Mouse (Mus musculus) CD8-positive naive resting alpha-beta T cell, adult 2 months (primary cell): ENCODE data around the gene Mapk3.
"Not testable (repeated sequence)": the region's sequence is repeated elsewhere in the genome, so short reads cannot be mapped to it uniquely, and the experiment has no call there.

ENCODE experiments used
- DNase-seq, 2 experiments: peaks; one replicate each; pipeline ENCODE4 v3.0.0; 2022; ENCODE audit warnings: low read depth in 2 of 2, low spot score in 2 of 2

Gene Mapk3

DNA sequence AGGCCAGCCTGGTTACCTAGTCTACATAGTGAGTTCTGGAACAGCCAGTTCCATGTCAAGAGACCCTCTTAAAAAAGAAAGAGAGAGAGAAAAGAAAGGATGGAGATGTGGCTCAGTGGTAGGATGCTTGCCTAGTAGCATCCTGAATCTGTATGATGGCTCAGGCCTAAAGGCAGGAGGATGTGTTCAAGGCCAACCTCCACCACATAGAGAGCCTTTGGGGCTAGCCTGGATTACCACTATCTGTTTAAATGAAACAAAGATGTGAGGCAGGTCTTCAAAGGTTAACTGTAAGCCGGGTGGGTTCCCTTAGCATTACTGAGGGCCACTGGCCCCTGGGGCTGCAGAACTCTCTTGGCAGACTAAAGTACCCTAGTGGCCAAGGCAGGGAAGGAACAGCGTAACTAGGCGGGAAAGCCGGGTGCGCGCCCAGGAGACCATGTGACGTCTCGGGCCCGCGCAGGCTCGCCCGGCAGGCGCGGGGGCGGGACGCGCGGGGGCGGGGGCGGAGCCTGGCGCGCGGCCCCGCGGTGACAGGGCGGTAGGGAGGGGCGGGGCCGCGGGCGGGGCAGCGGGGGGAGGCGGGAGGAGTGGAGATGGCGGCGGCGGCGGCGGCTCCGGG is at the start of gene Mapk3:
Mapk3 (plus strand) TSS at position 552 of the 622 bp plus-strand sequence.
- DNase-seq, result peak; percentile 88 to 90

DNA sequence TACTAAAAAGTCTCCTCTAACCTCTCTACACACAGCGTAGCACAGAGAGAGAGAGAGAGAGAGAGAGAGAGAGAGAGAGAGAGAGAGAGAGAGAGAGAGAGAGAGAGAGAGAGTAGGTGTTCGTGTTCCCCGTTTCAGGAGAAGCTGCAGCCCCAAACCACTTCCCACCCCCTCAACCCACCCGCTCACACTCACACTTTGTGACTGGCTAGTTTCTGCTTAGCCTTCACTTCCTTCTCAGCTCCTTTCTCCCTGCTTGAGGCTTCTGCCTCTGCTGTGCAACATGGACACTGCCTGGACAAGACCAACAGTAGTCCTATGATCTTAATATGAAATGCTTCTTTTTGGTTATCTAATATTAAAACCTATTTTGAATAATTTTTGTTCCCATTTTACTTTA is 49.1 kb upstream of the Mapk3 start:
- DNase-seq, result no peak

DNA sequence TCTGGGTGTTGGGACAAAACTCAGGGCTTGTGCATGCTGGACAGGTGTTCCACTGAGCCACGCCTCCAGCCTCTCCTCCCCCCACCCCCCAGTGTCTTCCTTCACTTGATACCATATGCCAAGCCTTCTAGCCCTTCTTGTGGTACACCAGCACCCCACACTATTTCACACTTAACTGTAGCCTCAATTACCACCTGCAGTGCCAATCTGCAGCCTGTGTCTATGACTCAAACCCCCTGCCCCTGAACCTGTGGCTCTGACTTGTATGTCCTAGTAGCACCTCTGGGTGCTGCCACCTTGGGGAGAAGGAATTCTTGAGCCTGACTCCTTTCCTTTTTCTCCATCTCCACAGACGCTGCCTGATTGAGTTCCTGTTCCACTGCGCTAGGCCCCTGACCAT is 47.5 kb upstream of the Mapk3 start:
- no peak for DNase-seq

DNA sequence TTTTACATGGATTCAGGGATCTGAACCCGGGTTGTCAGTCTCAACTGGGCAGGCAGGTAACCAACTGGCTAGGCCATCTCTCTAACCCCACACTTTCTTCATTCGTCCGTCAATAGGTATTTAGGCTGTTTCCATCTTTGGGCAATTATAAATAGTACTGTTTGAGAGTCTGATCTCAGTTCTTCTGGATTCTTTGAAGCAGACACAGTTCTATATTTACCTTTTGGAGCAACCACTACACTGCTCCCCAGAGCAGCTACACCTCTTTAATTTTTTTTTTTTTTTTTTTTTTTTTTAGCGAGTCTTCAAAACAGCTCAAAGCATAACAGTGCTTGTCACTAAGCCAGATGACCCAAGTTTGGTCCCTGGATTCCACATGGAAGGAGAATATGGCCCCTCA is 43.7 kb upstream of the Mapk3 start:
- DNase-seq, result no peak

DNA sequence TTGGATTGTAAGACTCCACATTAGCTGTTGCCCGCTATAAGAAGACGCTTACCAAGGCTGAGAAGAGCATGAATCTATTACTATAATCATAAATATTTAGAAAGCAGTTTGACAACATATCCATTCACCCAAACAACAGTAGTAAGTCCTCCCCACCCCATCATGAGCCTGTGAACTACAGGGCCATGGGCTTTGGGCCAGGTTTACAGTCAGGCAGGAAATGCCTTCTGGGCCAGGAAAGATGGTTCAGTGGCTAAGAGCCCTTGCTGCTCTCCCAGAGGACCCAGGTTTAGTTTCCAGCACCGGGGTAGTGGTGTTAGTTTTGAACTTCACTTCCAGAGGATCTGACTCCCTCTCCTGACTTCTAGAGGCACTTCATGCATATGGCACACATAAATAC is 41.8 kb upstream of the Mapk3 start:
- no peak for DNase-seq

DNA sequence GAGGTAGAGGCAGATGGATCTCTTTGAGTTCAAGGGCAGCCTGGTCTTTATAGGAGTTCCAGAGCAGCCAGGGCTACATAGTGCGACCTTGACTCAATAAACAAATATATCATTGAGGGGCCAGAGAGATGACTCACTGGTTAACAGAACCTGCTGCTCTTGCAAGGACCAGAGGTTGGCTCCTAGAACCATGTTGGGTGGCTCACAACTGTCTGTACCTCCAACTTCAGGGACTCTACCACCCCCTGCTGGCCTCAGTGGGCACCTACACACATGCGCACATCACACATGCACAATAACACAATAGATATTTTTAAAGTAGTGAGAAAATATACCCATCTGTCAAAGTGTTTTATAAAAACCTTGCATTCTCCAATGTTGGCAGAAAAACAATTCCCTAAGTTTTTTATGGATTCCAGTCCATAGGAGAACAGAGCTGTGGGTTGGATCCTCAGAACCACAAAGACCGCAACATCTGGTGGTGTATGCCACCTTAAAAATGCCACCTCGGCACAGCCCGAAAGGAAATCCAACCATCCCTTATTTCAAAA is 40.5 kb upstream of the Mapk3 start:
- DNase-seq, result no peak

DNA sequence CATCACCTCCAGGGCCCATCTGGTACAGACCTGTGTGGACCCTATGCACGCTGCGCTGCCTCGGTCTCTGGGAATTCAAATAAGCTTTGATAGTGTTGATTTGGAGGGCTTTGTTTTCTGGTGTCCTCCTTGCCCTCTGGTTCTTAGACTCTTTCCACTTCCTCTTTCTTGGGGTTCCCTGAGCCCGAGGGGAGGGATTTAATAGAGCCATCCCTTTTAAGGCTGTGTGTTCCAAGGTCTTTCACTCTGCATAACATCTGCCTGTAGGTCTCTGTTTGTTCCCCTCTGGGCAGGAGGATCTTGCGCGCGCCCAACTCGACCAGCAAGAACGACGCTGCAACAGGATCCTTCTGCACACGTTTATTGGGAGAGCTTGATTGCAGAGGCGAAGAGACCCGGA is 37.8 kb upstream of the Mapk3 start:
- no peak for DNase-seq

DNA sequence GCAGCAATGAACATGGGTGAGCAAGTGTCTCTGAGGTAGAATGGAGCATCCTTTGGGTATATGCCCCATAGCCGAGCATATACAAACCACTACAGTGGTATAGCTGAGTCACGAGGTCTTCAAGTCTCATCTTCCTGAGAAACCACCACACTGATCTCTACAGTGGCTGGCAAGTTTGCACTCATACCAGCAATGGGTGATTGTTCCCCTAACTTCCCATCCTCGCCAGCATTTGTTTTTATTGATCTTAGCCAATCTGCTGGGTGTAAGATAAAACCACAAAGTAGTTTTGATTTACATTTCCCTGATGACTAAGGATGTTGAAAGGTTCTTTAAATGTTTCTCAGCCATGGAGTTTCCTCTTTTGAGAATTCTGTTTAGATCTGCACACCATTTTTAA is 34.3 kb upstream of the Mapk3 start:
- DNase-seq, result no peak

DNA sequence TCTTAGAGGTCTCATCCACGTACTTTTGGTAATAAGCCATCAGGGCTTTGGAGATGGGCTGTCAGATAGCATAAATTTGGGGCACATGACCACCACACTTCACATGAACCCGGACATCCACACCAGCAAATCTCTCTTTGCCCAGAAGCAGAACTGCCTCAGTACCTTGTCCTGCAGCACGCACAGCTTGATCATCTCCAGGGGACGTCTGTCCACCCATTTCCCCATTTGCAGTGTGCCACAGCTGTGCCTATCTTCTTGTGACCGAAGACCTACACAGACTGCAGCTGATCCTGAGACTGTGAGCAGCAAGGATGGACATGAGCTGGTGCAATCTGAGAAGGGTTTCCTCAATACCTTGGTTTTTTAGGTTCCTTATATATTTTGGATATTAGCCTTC is 33.7 kb upstream of the Mapk3 start:
- DNase-seq, result no peak

DNA sequence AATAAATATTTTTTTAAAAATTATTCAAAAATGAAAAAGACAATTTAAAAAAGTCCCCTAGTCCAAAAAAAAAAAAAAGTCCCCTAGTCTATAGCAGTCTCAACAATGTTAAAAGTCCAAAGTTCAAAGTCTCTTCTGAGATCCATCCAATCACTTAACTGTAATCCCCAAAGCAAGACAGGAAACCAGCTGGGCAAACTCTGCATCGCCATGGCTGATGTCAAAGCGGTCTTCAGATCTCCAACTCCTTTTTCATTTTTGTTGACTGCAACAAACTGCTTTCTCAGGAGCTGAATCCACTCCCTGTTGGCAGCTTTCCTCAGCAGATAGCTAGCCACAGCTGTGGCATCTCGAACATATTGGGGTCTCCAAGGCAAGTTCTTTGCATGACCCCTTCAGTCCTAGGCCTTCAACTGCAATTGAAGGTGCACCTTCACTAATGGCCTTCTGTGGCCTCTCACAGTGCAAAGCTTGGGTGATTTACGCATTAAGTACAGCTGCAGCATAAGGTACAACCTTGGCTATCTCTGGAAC is 29.1 kb upstream of the Mapk3 start:
- DNase-seq, result not testable (repeated sequence)

DNA sequence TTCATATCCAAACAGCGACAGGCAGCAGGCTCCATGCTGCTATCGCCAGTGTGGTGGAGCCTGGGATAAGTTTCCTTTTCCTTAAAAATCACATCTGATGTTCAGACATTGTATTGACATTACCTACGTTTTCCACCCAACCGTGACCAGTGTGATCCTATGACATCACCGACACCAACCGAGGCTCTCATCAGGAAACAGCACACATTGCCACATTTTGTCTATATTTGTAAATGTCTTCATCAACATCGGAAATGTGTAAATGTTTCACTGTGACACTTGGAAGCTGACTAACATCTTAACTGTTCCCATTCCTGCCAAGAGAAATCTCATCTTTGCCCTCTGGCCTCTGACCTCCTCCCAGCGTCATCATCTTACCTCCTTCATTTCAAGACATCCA is 23.3 kb upstream of the Mapk3 start:
- no peak for DNase-seq

DNA sequence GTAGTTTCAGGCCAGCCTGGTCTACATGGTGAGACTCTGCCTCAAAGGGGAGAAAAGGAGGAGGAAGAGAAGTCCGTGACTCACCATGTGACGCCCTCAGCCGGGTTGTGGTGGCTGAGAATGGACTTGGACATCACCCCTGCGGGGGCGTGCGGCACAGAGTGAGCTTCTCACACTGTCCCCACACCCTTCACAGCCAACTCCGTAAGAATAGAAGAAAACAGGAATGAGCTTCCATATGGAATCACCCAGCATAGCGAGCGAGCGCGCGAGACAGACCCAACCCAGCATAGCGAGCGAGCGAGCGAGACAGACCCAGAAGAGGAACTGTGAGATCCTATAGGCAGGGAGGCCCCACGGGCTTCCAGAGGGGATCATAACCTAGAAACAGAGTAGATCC is 19.9 kb upstream of the Mapk3 start:
- DNase-seq, result no peak

DNA sequence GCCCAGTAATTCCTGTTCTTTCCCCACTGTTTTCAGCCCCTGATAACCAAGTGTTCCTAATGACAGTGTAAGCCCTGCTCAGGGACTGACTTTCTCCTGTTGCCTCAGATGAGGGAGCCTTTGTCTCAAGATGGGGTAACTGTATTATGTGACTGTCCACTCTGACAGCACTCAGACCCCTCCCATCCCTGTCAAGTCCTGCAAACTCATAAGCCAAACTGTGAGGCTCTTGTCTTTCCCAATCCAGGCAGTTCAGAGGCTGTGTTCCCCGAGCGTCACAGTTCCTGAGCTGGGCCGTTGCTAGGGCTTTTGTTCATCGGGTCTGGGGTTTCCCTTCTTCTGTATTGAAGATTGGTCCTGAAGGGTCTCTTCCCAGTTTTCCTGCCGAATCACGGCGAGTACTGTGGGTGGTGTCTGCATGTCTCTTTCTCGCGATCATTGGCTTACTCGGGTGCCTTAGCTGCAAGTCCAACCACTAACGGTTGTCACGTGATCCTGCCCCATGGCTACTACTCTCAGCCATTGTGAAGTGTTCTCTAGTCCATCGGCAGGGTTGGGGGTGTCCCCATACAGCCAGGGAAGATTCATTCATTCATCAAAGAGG is 19.2 kb upstream of the Mapk3 start:
- DNase-seq, result no peak

DNA sequence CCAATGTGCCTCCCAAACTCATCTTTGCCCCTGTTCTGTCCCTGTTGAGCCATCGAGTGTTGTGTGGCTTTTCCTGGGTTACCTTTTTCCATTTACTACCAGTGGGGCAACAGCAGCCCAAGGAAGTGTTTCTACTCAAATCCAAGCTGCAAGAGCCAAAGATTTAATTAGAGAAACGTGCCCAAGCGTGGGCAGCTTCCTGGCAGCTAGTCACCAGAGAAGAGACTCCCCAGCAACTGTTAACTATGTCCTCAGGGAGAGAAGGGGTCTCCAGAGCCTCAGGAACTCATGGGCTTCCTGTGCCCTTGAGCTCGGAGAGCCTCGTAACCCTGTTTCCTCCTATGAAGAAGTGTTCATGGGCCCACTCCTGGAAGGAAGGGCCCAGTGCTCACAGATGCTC is 18.4 kb upstream of the Mapk3 start:
- DNase-seq, result no peak

DNA sequence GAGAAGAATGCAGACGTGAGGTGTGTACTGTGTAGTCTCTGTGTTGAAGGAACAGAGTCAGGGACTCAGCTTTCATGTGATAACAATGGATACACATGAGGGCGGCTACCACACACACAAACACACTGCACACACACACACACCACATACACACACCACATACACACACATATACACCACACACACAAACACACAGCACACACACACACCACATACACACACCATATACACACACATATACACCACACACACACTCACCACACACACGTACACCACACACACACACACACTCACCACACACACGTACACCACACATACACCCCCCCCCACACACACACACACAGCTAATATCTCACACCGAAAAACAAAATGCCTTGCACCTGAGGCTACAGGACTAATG is 17.9 kb upstream of the Mapk3 start:
- no peak for DNase-seq

DNA sequence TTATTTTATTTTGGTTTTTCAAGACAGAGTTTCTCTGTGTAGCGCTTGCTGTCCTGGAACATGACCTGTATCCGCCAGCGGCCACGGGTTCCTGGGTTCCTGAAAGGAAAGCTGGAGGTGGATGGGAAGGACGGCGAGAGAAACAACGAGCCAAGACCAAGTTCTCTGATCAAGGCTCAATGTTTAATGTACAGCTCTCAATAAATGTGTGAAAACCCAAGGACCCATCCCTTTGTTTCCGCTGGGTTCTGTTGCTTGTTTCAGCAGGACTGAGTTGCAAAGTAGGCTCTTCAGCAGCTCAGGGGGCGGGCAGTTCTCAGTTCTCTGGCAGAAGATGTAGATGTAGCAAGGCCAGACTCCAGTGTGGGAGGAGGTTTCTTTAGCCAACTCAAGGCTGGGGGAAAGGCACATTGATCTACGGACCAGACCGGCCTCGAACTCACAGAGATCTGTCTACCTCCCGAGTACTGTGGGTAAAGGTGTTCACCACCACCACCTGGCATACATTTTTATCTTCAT is 17.4 kb upstream of the Mapk3 start:
- DNase-seq, result no peak

DNA sequence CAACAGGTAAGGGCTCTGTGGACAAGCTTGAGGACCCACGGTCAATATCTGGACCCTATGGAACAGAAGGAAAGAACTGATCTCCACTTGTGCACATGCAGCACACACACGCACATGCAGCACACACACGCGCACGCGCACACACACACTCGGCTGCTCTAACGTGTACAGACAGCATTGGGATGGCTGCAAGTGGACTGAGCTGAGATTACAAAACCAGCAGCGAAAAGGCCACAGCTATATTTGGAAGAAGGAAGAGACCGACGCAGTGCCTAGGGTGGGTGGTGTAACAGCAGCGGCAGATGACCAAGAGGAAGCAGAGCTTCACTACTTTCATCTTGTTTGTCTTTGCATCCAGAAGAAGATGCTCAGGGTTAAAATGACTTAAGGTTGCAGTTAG is 13.3 kb upstream of the Mapk3 start:
- no peak for DNase-seq

DNA sequence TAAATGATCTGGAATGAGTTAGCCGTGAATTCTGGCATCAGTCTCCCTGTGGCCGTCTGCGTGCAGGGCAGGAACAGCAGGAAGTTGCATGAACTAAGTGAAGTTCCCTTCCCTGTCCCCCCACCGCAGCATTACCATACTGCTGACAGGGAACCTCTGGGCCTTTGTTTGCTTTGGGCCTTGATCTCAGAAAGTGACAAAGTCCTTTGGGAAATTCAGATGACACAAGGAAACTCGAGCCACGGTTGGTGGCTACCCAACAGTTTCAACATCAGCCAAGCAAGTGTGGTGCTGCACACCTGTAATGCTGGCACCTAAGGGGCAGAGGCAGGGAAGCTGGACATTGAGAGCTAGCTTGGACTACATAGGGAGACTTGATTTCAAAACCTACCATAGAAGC is 12.6 kb upstream of the Mapk3 start:
- DNase-seq, result no peak

DNA sequence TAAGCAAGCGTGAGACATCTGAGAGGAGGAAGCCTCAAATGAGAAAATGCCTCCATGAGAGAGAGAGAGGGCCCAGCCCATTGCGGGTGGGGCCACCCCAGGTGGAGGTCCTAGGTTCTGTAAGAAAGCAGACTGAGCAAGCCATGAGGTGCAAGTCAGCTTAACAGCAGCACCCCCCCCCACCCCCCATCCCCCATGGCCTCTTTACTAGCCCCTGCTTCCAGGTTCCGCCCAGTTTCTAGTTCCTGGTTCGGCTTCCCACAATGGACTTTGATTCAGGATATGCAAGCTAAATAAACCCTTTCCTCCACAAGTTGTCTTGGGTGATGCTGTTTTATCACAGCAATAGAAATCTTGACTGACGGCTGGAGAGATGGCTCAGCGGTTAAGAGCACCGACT is 10.6 kb upstream of the Mapk3 start:
- DNase-seq, result no peak

DNA sequence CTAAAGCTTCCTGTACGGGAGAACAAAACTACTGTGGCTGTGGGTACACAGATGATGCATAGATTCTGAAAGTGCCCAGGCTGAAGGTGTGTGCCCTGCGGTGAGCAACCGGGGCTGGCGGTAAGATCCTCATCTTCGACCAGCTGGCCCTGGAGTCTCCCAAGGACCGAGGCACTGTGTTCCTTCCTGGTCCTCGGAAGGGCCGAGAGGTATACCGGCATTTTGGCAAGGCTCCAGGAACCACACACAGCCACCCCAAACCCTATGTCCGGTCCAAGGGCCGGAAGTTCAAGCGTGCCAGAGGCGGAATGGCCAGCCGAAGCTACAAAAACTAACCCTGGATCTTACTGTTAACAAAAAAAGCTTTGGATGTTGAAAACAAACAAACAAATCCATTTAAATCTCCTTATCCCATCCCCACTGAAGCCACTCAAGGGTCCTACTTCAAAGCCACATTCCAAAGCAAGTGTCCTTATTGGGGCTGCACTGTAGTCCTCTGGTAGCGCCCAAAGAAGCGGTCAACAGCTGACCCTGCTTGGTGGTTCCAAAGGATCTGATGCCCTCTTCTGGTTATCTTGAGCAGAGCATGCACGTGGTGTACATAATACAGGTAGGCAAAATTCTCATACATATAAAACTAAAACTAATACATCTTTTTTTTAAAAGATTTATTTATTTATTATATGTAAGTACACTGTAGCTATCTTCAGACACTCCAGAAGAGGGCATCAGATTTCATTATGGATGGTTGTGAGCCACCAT is 9.6 kb upstream of the Mapk3 start:
- no peak for DNase-seq

DNA sequence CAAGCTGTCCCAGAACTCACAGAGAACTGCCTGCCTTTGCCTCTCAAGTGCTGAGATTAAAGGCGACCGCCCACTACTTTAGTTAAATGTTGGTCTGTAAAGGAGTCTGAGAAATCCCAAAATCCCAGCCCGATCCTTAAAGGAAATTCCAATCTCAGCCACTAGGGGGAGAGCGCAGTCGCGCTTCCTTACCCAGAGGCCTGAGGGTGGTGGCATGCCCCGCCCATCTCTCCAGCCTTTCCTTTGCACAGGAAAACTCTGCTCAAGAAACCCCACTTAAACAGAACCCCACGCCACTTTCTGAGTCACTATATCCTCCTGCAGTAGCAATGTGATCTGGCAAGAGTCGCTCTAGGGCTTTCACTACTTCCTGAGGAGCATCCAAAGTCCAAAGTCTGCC is 4.5 kb upstream of the Mapk3 start:
- peak; percentile 47 to 62 for DNase-seq

DNA sequence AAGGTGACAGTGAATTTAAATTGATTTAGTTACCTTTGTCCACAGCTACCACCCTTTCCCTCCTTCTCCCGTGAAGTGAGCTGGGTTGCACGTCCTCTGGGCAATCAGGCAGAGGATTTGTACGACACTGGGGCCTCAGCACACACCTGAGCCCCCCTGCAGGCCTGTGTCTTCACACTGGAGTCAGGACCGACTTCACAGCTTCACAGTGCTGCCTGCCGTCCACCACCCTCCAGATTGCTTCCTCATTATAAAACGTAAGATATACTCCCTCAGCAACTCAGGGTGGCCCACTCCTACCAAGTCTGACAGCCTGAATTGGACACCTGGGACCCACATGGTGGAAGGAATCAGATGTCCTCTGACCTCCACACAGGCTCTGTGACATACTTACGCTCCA is 862 bp upstream of the Mapk3 start:
- no peak for DNase-seq
